Mouse (Mus musculus): ENCODE data around the gene Lrp10.

GRCm38 (mm10) chr14:54428421-54428820 is 35.5 kb upstream of the Lrp10 start:
- TF ChIP-seq CTCF (IDR thresholded peaks at IDR 0.05; ENCODE audit: low read depth) (no peak), EP300 (IDR thresholded peaks at IDR 0.05; ENCODE audit: low read depth) (no peak)

All from liver, postnatal 0 days (tissue).